Mouse (Mus musculus): ENCODE results near the gene Abhd14b.

Abhd14b gene

DNA sequence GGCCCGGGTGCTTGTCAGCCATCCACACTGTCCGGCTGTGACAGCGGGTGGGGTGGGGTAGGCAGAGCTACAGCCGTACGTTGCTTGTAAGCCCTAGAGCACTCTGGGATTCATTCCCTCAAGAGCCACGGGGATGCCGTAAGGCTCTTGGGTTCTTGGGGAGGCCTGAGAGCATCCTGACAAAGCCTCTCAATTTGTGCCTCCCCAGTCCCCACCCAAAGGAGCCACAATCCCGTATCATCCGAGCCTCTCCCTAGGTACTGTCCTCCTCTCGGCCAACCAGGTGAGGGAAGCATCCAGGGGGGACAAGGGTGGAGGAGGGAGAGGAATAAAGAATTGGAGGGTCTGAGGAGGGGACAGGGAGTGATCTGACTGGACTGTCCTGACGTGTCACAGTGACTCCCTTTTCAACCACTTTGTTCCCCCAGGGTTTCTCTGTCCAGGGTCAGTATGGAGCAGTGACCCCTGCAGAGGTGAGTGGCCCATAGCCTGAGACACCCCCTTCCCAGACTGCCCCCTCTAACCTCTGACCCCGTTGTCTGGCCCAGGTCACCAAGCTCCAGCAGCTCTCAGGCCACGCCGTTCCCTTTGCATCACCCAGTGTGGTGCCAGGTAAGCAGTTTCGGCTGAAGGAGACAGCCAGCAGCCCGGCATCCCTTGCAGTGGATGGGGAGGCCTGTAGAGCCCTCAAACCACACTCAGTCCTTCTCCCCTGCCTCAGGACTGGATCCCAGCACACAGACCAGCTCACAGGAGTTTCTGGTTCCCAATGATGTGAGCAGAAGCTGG lies 14.6 kb downstream of the Abhd14b start:
- DNase-seq = no peak

DNA sequence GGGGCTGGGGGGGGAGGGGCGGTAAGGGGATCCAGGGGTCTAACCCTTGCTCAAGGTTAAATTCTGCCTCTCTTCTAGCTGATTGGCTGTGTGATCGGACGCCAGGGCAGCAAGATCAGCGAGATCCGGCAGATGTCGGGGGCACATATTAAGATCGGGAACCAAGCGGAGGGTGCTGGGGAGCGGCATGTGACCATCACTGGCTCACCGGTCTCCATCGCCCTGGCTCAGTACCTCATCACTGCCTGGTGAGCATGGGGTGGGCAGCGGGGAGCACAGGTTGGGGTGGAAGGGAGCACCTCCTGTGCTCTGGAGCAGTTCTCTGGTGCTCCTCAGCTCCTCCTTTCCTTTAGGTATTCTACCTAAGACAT lies 15.2 kb downstream of the Abhd14b start:
- no peak for DNase-seq

DNA sequence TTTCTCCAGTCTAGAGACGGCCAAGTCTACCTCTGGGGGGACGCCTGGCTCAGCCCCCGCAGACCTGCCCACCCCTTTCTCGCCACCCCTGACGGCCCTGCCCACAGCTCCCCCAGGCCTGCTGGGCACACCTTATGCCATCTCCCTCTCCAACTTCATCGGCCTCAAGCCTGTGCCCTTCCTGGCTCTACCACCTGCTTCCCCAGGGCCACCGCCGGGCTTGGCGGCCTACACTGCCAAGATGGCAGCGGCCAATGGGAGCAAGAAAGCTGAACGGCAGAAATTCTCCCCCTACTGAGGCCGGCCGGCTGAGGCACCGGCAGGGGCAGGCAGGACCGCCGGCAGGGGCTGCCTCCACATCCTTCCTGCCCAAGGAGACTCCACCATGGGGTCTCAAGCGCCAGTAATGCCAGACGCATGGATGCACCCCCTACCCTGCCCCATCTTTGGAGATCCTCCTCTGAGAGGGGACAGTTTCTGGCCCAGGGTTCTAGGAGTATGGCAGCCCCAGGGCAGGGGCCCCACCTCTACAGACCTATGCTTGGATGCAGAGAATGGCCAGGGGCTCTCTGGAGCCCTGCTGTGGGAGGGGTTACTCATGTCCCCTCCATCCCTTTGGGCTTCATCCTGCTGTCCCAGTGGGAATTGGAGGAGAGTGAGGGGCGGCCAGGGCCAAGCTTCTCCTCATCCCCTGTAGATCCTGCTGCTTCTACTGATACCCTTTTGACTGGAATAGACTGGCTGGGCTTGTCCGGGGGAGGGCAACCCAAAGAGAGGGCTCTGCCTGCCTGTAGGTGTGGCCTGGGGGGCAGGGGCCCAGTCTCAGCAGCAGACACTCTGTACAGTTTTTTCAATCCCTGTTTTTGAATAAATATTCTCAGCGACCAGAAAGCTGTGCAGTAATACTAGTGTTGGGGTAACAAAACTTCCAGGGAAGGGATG lies 16.1 kb downstream of the Abhd14b start:
- DNase-seq = no peak

DNA sequence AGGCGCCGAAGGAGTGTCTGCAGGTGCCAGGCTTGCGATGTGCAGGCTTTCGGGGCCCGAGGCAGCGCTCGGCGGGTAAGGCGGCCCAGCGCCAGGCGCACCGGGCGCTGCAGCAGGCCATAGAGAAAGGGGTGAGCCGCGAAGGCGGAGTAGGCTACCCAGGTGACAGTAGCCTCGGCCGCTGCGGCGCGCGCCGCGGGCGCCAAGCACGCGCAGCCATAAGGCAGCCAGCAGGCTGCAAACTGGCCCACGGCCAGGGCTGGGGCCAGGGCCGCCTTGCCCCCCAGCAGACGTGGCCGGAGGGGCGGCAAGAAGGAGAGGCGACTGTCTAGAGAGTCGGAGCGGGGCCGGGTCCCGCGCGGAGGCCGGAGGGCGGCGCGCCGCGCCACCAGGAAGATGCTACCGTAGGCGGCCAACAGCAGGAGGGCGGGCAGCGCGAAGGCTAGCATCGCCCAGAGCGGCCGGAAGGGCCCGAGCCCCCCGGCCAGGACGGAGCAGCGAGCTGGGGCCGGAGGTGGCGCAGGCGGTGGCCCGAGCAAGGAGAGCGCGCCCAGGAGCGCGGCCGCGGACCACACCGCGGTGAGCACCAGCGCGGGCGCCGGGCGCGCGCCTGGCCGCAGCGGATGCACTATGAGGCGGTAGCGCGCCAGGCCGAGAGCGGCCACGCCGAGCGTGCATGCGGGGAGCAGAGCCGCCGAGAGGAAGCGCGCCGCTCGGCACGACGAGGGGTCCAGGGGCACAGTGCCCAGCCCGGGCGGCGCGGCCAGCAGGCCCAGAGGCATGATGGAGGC lies 17.7 kb downstream of the Abhd14b start:
- DNase-seq = peak; percentile 36

DNA sequence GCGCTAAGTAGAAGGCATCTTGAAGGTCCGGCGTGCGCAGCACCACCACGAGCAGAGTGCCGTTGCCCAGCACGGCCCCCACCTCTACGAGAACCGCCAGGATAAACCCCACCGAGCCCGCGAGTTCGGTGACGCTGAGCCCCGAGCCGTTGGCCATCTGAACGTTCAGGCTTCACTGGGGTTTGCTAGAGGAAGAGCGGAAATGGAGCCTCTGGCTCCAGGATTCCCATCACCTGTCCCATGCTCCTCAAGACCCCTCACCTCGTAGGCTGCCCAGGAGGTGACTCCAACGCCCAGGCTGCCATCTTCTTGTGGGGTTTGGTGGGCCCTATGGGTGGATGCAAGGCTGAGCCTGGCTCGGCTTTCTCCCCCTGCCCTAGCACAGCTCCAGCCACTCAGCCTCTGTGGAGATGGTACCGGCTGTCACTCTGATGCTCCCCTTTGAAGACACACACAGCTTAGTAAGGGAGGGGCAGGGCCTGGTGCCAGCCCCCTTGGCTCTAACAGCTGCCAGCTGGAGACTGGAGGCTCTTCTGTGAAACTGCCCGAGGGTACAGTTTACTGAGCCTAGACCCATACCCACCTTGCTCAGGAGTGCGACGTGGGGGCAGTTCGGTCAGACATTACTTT lies 18.4 kb downstream of the Abhd14b start, which contains the start of gene Gpr62:
Gene Gpr62, minus strand, starts transcription at position 368 of the 630 bp plus-strand sequence.
- no peak for DNase-seq

DNA sequence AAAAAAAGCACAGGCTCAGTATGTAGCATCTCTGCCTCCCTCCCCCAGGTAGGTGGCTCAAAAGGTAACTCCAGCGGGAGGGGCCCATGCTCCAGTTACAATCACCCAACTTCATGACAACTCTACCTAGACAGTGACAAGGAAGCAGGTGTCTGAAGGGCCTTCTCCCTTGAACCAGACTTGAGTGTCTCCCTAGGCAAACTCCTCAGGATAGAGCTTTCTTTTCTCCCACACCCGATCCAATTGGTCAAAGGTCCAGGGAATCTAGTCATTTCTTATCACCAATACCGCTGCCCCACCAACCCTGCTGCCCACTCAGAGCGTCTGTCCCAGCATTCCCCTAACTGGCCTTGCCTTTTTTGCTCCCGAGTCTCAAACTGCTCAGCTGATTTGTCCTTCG lies 19.5 kb downstream of the Abhd14b start:
- DNase-seq = no peak

DNA sequence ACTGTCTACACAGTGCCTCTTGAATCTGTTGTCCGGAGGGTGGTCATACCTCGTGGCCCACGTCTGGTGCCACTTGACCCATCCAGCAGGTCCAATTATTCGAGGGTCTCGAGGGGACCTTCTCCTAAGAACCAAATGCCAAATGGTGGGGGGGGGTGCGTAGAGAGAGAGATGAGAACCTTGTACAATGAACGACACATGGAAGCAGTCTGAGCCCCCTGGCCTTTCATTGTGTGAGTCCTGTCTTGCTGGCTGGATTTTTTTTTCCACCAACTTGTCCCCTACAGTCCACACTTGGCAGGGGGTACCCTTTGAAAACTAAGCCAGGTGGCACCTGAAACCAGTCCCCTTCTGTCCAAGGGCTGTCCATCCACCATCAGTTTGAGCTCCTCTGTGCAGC lies 20.5 kb downstream of the Abhd14b start:
- DNase-seq = no peak

DNA sequence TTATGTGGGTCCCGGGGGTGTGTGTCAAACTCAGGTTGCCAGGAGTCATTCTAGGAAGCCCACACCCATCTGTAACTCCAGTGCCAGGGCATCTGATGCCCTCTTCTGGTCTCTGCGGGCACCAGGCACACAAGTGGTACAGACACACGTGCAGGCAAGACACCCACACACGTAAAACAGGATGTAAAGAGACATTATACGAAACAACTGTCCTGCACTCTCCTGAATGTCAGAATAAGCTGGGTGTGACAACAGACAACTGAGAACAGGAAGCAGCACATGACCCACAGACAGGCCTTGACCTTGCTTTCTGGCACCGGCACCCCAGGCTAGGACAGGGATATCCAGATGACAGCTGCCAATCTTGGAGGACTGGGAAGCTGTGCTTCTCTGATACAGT lies 22.1 kb downstream of the Abhd14b start:
- DNase-seq = no peak

DNA sequence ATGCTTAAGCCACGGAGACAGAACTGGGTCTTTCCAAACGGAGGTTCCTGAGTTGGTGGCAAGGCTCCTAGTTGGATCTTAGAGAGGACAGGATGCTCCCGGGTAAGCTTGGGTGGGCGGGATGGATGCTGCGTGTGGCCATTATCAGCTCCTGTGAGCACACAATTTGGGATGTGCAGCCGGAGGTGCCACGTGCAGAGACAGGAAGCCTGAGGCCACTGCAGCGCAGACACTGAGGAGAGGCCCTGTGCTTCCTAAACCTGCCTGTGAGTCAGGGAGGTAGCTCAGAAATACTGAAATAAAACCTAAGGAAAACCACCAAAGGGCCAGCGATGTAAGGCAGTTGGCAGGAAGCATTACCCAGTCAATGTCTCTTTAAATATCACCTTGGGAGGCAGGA lies 22.5 kb downstream of the Abhd14b start:
- no peak for DNase-seq

DNA sequence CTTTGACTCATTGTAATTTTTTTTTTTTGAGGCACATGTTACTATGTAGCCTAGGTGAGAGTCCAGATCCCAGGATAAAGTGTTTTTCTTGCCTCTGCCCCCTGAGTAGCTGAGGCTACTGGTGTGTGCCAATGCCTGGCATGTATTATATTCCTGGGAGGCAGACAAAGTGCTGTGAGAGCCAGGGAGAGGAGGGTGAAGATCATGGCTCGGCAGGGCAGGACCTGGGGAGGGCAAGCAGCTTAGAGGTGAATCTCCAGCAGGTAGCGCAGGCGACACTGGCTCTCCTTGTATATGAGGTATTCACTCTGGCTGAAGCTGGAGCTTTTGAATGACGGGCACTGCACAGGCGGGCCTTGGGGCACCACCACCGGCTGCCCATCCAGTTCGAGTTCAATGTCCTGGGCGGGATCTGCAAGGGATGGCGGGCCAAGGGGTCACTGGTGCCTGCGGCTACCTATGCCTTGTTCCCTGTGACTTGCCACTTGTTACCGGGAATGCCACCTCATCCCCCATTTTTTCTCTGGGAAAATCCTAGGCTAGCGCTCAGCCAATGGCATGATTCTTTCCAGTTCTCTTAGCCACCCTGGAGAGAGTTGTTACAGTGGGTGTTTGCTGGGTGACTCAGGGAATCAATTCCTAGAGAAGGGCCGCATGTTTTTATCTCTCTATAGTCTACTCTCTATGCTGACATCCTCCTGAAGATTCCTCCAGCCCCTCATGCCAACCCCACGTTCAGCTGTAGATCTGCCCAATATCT lies 23.9 kb downstream of the Abhd14b start:
- DNase-seq = no peak

DNA sequence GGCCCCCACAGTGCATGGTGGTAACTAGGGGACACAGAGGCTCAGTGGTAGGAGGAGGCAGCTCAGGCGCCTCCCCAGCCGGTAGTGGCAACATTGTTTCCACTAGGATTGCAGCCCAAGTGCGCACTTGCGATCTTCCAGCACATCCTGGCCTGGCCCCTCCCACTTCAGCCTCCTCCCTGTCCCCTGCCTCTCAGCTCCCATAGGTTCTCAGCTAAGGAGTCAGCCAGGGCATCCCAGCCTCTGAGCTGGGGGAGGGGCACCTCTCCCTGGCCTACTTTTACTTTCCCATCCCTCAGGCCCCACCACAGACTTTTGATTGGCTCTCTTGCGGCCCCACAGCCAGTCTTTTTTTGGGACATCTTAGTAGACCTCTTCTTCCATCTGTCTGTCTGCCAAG lies 24.6 kb downstream of the Abhd14b start:
- DNase-seq = peak; percentile 78

DNA sequence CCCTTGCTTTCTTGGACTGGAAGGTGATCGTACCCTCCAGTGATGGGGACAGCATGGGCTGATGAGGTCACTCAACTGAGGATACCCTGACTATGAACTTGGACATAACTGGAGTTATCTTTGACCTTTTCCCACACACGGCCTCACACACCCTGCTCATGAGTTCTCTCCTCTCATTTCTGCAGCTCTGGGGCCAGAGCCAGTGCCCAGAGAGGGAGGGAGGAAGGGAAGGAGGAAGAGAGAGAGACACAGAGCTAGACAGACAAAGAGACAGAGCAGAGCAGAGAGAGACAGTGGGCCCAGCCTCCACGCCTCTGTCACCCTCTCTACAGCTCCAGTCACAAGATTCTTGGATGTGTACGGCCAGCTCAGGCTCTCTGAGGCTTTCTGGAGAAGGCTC lies 25.1 kb downstream of the Abhd14b start:
- DNase-seq = no peak

DNA sequence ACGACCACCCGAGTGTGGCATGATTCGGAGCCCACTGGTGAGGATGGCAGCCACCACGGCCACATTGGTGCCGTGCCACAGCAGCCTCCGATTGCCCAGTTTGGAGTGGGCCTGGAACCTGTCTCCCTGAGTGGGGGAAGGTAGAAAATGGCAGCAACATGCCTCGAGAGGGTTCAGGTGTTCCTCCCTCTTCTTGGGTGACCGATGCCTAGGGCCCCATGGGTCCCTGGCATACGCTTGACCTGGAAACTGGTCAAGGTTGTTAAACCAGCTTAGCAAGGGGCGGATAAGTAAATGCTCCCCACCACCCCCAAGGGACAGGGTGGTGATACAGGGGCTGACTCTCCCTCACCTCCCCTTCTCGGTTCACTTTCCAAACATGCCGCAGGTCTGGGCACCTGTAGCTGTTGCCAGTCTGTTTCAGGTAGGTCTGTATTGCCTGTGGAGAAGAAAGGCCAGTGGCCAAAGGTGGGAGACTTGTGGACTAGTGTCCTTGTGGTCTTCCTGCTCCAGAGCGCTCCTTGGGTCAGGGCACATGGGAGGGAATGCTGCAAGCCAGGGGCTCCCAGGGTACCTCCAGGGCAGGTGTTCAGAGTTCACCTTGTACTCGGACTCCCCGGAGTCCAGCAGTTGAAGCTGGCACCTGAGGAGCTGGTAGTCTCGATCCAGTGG lies 26.0 kb downstream of the Abhd14b start:
- no peak for DNase-seq

DNA sequence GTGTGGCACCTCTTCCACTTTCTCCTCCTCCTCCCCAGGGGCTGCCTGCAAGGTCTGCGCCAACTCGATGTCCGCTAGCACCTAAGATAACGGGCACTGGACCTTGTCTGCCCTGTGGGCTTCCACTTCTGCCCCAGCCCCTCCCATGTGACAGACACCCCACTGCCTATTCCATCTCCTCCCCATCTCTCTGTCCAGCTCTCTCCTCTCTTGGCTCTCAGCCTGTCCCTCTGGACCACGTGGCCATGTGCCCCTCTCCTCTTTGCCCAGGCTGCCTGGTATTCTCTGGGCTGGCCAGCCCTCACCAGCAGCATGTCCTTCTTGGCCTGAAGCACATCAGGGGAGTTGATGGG lies 26.5 kb downstream of the Abhd14b start:
- DNase-seq = no peak

DNA sequence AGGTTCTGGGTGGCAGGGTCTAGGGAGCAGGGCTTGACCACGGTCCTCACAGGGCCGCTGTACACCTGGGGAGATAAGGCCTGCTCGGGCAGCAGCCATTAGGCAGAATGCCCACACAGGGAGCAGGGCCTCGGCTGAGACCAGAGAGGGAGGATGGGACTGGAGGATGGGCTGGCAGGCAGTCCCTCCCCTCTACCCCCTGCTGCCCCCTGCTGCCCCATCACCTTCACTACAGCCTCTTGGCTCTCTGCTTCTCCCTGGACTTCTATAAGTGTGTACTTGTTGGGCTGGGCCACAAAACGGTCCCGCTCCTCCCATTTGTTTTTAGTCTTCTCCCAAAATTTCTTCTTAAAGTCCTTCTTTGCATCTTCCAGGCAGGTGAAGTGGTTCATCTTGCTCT lies 27.2 kb downstream of the Abhd14b start:
- DNase-seq = peak; percentile 74

DNA sequence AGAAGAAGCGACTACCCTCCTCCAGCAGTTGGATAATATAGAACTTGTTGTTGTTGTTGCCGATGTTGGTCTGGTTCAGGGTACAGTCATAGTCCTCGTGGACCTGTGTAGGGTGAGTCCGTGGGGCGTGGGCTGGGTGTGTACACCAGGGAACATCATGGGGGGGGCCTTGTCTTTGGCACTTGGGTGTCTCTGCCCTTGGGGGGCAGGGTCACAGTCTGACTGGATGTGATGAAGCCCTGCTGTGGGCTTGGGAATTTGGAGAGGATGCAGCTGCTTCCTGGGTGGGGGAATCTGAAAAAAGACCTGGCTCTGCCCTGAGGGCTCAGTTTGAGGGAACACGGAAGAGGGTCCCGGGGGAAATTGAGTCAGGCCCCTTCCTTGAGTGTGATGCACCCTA lies 27.8 kb downstream of the Abhd14b start:
- DNase-seq = peak; percentile 60

DNA sequence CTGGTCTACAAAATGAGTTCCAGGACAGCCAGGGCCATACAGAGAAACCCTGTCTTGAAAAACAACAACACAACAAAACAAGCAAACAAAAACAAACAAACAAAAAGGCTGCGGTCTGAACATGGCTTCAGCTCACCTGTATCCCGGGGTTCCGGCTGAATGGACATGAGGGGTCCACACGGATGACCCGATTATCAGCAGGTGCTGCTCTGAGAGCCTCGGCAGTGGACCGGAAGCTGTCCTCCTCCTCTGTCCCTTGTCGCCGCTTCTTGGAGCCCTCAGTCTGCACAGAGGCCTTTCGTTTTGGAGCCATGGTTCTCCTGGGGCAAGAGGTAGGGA lies 28.4 kb downstream of the Abhd14b start, which contains the start of gene Rrp9:
Gene Rrp9, plus strand, starts transcription at position 301 of the 339 bp plus-strand sequence.
- DNase-seq = no peak

DNA sequence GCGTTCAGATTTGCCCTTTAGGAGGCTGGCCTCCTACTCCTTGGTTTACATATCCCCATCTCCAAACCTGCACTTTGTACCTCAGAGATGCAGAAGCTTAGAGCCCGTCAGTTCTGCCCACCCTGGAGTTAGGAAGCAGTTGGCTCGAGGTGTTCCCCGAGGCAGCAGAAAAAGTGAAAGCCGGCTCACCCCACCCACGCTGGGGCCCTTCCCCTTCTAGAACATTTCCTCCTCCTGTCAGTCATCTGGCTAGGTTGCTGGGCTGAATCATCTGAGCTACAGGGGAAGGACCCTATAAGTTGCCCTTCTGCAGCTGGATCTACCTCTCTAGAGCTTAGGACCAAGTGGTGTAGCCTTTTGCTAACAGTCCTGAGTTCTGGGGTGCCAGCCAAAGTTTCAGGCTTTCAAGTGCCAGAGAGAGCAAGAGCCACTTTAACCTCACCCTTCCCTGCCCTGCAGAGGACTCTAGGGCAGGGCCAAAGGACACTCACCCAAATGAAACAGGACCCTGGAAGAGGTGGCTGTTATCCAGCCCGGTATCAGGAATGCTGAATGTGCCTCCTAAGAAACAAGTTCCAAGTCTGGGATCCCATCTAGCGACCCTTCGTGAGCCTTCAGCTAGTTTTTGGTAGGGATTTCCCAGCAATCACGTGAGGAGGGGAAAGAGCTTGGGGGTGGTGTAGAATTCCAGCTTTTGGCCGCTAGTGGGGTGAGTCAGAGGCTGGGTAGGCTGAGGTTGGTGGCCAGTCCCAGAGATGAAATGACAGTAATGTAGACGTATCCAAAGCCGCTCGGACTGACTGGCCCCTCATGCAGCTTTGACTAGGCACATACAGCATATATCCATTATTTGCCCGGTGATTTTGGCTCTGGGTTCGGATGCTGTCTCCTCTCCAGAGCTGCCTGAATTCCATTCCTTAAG lies 29.0 kb downstream of the Abhd14b start:
- peak; percentile 84 for DNase-seq

DNA sequence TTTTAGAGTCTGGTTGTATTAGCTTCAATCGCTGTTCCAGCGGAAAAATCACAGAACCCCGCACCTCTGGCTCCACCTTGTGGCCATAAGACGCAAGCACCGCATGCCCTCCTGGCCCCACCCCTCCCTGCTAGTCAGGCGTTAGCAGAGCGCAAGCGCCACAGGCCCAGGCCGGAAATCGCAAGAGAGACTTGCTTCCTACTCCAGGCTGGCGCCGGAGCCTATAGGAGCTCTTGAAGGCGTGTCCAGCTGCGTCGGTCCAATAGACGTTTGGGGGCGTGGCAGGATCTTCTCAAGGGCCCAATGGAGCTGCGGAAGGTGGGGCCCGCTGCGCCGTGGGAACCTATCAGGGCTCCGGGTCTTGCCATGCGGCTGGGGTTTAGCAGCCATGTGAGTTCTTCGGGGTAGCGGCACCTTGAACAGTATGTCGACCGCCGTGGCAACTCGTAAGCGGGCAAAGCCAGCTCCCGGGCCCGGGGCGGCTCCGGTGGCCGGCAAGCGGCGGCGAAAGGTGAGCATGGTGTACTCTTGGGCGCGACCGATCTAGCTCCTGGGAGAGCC lies 29.7 kb downstream of the Abhd14b start, which contains the start of gene Parp3:
Gene Parp3, minus strand, starts transcription at position 26 of the 561 bp plus-strand sequence.
- DNase-seq = peak; percentile 100

DNA sequence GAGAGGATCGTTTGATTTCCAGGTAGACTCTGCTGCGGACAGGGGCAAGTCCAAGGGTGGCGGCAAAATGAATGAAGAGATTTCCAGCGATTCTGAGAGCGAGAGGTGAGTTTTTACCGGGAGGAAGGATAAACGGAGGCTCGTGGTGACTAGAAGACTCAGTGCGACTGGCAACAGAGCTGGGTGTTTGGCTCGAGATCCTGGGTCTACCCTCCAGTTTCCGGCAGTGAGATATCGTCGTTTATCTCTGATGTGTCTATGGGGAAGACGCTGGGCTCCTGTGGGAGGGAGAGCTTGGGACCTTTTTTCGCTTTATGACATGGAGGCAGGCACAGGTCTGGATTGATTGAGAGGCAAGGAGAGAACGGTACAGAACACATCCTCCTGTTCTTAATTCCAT lies 30.4 kb downstream of the Abhd14b start:
- no peak for DNase-seq

Measured in lung, postnatal 36 days (tissue).